In genomic region chr3:27006844-27007243, GRCm38 (mm10) we compare ENCODE assay signal across 23 mouse cellular contexts.
"Had no signal": no experiment of that assay in that cellular context is flagged by ENCODE, and none has a peak within 500 bp of the region (broad histone marks: within the 10 kb centered on the region; RNA-seq: fewer than 3 reads in every experiment).

No protein-coding gene starts in this region.

- DNase-seq: gastrocnemius, postnatal 14 days; gastrocnemius, postnatal 36 days; heart, postnatal 14 days; heart, postnatal 36 days; kidney, adult 18-20 months; kidney, adult 8-10 months; kidney, postnatal 10 days; kidney, postnatal 25 days; kidney, postnatal 4 days; left cerebral cortex, postnatal 4 days; lung, adult 18-20 months had no signal

- H3K9me3 ChIP-seq: heart, embryonic 15.5 days; hindbrain, embryonic 13.5 days; intestine, embryonic 15.5 days; limb, embryonic 15.5 days; liver, embryonic 12.5 days had no signal

- H3K4me2 ChIP-seq: heart, embryonic 11.5 days; heart, embryonic 13.5 days; heart, embryonic 15.5 days; hindbrain, embryonic 13.5 days; intestine, embryonic 15.5 days; limb, embryonic 13.5 days; limb, embryonic 15.5 days; liver, embryonic 12.5 days had no signal

- H3K27ac ChIP-seq: heart, embryonic 13.5 days; heart, embryonic 15.5 days; hindbrain, embryonic 13.5 days; intestine, embryonic 15.5 days; limb, embryonic 13.5 days; limb, embryonic 15.5 days; liver, embryonic 12.5 days; liver, embryonic 14.5 days had no signal

- H3K36me3 ChIP-seq: heart, embryonic 13.5 days; heart, embryonic 15.5 days; hindbrain, embryonic 13.5 days; intestine, embryonic 15.5 days; limb, embryonic 13.5 days; limb, embryonic 15.5 days; liver, embryonic 12.5 days had no signal

- H3K4me3 ChIP-seq: heart, embryonic 13.5 days; heart, embryonic 15.5 days; hindbrain, embryonic 13.5 days; intestine, embryonic 15.5 days; limb, embryonic 13.5 days; limb, embryonic 15.5 days; liver, embryonic 12.5 days had no signal

- ATAC-seq: hindbrain, embryonic 16.5 days; inflammation-experienced regulatory T-cells, adult 6 months; intestine, embryonic 15.5 days; intestine, postnatal 0 days; liver, embryonic 12.5 days had no signal

- H3K4me1 ChIP-seq: heart, embryonic 13.5 days; heart, embryonic 15.5 days; hindbrain, embryonic 13.5 days; intestine, embryonic 15.5 days; limb, embryonic 13.5 days; limb, embryonic 15.5 days; liver, embryonic 12.5 days had no signal

- H3K9ac ChIP-seq: heart, embryonic 13.5 days; heart, embryonic 15.5 days; hindbrain, embryonic 13.5 days; intestine, embryonic 15.5 days; limb, embryonic 13.5 days; limb, embryonic 15.5 days; liver, embryonic 12.5 days; liver, embryonic 14.5 days had no signal

- H3K27me3 ChIP-seq: heart, embryonic 13.5 days; heart, embryonic 15.5 days; hindbrain, embryonic 13.5 days; intestine, embryonic 15.5 days; limb, embryonic 13.5 days; limb, embryonic 15.5 days; liver, embryonic 12.5 days had no signal
